Mouse (Mus musculus) midbrain, postnatal 0 days (tissue): ENCODE measurements around the gene Brinp2. TPM values are rescaled to one million over a fixed set of nuclear protein-coding genes. Genes with fewer than 3 reads are reported as not detected.

Source experiments
- ATAC-seq: fragments of 200-750 bp; cut with Nextera tagmentation; 2 replicates; pipeline ENCODE4 v1.8.0; 2017; ENCODE audit warnings: moderate number of reproducible peaks, mild to moderate bottlenecking, moderate TSS enrichment, moderate library complexity; ENCODE audit not compliant: low FRiP score
- DNase-seq: peaks from one replicate; pipeline ENCODE4 v3.0.0-alpha.2; 2015; ENCODE audit warnings: low spot score
- H3K27ac ChIP-seq: fragments of 300-500 bp; sonication (generic); 2 replicates; pipeline ENCODE4 v1.5.1; 2014; ENCODE audit warnings: low read depth, mild to moderate bottlenecking, low read length, mixed read lengths
- H3K27me3 ChIP-seq: fragments of 300-500 bp; sonication (generic); 2 replicates; pipeline ENCODE4 v1.6.1; 2014; ENCODE audit warnings: low read length, control low read depth, mixed read lengths; ENCODE audit not compliant: insufficient read depth
- H3K36me3 ChIP-seq: fragments of 300-500 bp; sonication (generic); 2 replicates; pipeline ENCODE4 v1.6.1; 2014; ENCODE audit warnings: low read length, control low read depth, mixed read lengths; ENCODE audit not compliant: insufficient read depth
- H3K4me1 ChIP-seq: fragments of 300-500 bp; sonication (generic); 2 replicates; pipeline ENCODE4 v1.6.1; 2014; ENCODE audit warnings: mild to moderate bottlenecking, control low read depth, antibody characterized with exemption, low read length, mixed read lengths; ENCODE audit not compliant: insufficient read depth
- H3K4me2 ChIP-seq: fragments of 300-500 bp; sonication (generic); 2 replicates; pipeline ENCODE4 v1.6.1; 2014; ENCODE audit warnings: low read depth, mild to moderate bottlenecking, low read length, mixed read lengths; ENCODE audit not compliant: poor library complexity, severe bottlenecking
- H3K4me3 ChIP-seq: fragments of 300-500 bp; sonication (generic); 2 replicates; pipeline ENCODE4 v1.5.1; 2014; ENCODE audit warnings: low read depth, mild to moderate bottlenecking, low read length, moderate library complexity
- H3K9ac ChIP-seq: fragments of 300-500 bp; sonication (generic); replicated peaks from 2 replicates; pipeline ENCODE4 v1.6.1; 2014; ENCODE audit warnings: mild to moderate bottlenecking, low read length, moderate library complexity, mixed read lengths; ENCODE audit not compliant: poor library complexity, severe bottlenecking
- H3K9me3 ChIP-seq: fragments of 300-500 bp; sonication (generic); 2 replicates; pipeline ENCODE4 v1.6.1; 2016; ENCODE audit warnings: low read length, control low read depth
- CTCF ChIP-seq: IDR thresholded peaks from 2 replicates; pipeline ENCODE4 v1.5.1; 2016; ENCODE audit warnings: antibody characterized with exemption, mild to moderate bottlenecking
- WGBS: fragments of 180-500 bp; shearing (Covaris S2); extraction: QIAGEN DNeasy Blood & Tissue Kit; methylation state at CpG from one replicate; pipeline ENCODE4 v1.1.7; 2014; 5-methylcytosine and 5-hydroxymethylcytosine counted together
- polyA plus RNA-seq: library from polyadenylated mRNA; unstranded; fragments of >200 nt; fragmentation: Nextera tagmentation; extraction: Ambion mirVana; gene quantifications from 2 replicates; pipeline ENCODE4 v1.2.1, GENCODE M21; 2015
- total RNA-seq: library from RNA; depleted of rRNA; stranded (reverse); fragments of >200 nt; gene quantifications from 2 replicates; pipeline ENCODE4 v1.2.3, GENCODE M21; 2014

Brinp2 gene
- total and polyA plus RNA-seq, 2 experiments from 2014 or later, result 41.0 to 67.0 TPM

- 0 out of 2 replicates have a peak, but pooled peaks cover 2% of the 10 kb centered on the region for H3K36me3 ChIP-seq
- no peaks in the 10 kb centered on the region for H3K4me1 ChIP-seq
- no peak for TF ChIP-seq CTCF
- H3K4me3 ChIP-seq, result no peak overlapping the region
- H3K4me2 ChIP-seq, result no peak overlapping the region
- no peaks in the 10 kb centered on the region for H3K27me3 ChIP-seq
- no peak overlapping the region for H3K27ac ChIP-seq
- no peak for DNase-seq
- H3K9ac ChIP-seq, result no peak overlapping the region
- ATAC-seq, result no peak
- WGBS, result 93% methylated on average over 9 of the region's 9 CpGs
- no peaks in the 10 kb centered on the region for H3K9me3 ChIP-seq
These were observed 100.0 kb downstream of the Brinp2 start for GRCm38 (mm10) chr1:158255912-158256680.

GRCm38 (mm10) chr1:158252682-158253222, 103.4 kb downstream of the Brinp2 start:
- Histone ChIP-seq H3K27ac (no peak overlapping the region), H3K4me3 (no peak overlapping the region), H3K9me3 (no peaks in the 10 kb centered on the region), H3K27me3 (no peaks in the 10 kb centered on the region), H3K4me1 (no peaks in the 10 kb centered on the region), H3K36me3 (peaks cover 16% of the 10 kb centered on the region), H3K4me2 (no peak overlapping the region), H3K9ac (no peak overlapping the region)
- no peak for DNase-seq
- WGBS, result 86% methylated on average over 8 of the region's 8 CpGs
- no peak for TF ChIP-seq CTCF
- ATAC-seq, result no peak

- no peak overlapping the region for H3K4me2 ChIP-seq
- H3K4me3 ChIP-seq, result no peak overlapping the region
- no peaks in the 10 kb centered on the region for H3K27me3 ChIP-seq
- peaks cover 34% of the 10 kb centered on the region for H3K36me3 ChIP-seq
- no peak overlapping the region for H3K9ac ChIP-seq
- DNase-seq, result no peak
- H3K4me1 ChIP-seq, result no peaks in the 10 kb centered on the region
- no peak for ATAC-seq
- TF ChIP-seq CTCF, result no peak
- WGBS, result 96% methylated on average over 3 of the region's 3 CpGs
- no peaks in the 10 kb centered on the region for H3K9me3 ChIP-seq
- no peak overlapping the region for H3K27ac ChIP-seq
These were observed 107.9 kb downstream of the Brinp2 start for GRCm38 (mm10) chr1:158248266-158248665.

- peaks cover 34% of the 10 kb centered on the region for H3K36me3 ChIP-seq
- no peak overlapping the region for H3K27ac ChIP-seq
- no peaks in the 10 kb centered on the region for H3K4me1 ChIP-seq
- no peak for ATAC-seq
- TF ChIP-seq CTCF, result no peak
- H3K9ac ChIP-seq, result no peak overlapping the region
- H3K4me2 ChIP-seq, result no peak overlapping the region
- WGBS, result 96% methylated on average over 14 of the region's 14 CpGs
- H3K9me3 ChIP-seq, result no peaks in the 10 kb centered on the region
- H3K4me3 ChIP-seq, result no peak overlapping the region
- H3K27me3 ChIP-seq, result no peaks in the 10 kb centered on the region
- DNase-seq, result no peak
These were observed 109.5 kb downstream of the Brinp2 start for GRCm38 (mm10) chr1:158246476-158247153.

DNA sequence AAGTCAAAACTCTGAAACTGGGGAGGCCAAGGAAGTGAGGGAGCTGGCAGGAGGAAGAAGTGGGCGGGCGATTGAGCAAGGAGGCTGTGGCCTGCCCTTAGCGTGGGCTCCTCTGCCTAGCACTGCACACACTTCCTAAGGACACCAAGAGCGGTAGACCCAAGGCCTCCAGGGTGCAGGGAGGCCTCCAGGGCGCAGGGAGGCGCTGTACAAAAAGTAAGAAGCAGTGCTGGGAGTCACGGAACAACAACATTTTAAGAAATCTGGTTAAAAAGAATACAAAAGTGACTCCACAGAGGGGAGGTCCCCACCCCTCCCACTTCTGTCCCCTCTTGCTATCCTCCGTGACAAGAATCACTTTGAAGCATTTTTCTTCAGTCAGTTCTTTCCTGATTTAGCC, 110.6 kb downstream of the Brinp2 start:
- peaks cover 32% of the 10 kb centered on the region for H3K36me3 ChIP-seq
- no peak overlapping the region for H3K4me2 ChIP-seq
- H3K27ac ChIP-seq, result no peak overlapping the region
- H3K9me3 ChIP-seq, result no peaks in the 10 kb centered on the region
- H3K4me3 ChIP-seq, result no peak overlapping the region
- no peak for ATAC-seq
- H3K9ac ChIP-seq, result no peak overlapping the region
- no peak for TF ChIP-seq CTCF
- no peaks in the 10 kb centered on the region for H3K27me3 ChIP-seq
- H3K4me1 ChIP-seq, result no peaks in the 10 kb centered on the region
- DNase-seq, result no peak
- WGBS, result 79% methylated on average over 8 of the region's 8 CpGs

DNA sequence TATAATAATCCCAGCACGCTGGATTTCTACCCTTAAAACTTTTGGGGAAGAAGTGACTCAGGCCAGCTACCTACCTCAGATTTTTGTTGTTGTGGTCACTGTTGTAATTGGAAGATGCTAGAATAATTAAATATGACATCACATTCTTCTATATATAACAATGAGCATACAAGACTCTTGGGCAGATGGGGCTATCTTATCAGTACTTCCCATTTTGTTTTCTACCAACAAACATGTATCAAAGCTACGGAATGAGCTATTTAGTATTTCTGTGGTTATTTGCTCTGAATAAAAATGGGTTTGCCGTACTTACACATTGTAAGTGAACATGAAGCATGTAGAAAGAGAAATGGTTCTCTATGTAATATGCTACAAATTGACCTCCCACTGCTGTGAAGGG, 112.1 kb downstream of the Brinp2 start:
- peaks cover 22% of the 10 kb centered on the region for H3K36me3 ChIP-seq
- DNase-seq (no peak), ATAC-seq (no peak)
- no peaks in the 10 kb centered on the region for H3K27me3 ChIP-seq
- no peaks in the 10 kb centered on the region for H3K4me1 ChIP-seq
- no peak overlapping the region for H3K9ac ChIP-seq
- no peaks in the 10 kb centered on the region for H3K9me3 ChIP-seq
- H3K4me2 ChIP-seq, result no peak overlapping the region
- no peak overlapping the region for H3K4me3 ChIP-seq
- TF ChIP-seq CTCF, result no peak
- H3K27ac ChIP-seq, result no peak overlapping the region
- 92% methylated on average over 3 of the region's 3 CpGs for WGBS
